Mouse (Mus musculus): ENCODE measurements around the gene E130116L18Rik.

E130116L18Rik gene

GRCm38 (mm10) chr5:25190521-25190920 lies 32.4 kb downstream of the E130116L18Rik start:
- TF ChIP-seq GATA4 (IDR thresholded peaks at IDR 0.05; ENCODE audit: insufficient replicate concordance, low read length): no peak

- TF ChIP-seq GATA4 (IDR thresholded peaks at IDR 0.05; ENCODE audit: insufficient replicate concordance, low read length): no peak
Observed at GRCm38 (mm10) chr5:25188802-25189201, 34.2 kb downstream of the E130116L18Rik start.

- no peak for TF ChIP-seq GATA4 (IDR thresholded peaks at IDR 0.05; ENCODE audit: insufficient replicate concordance, low read length)
Observed at GRCm38 (mm10) chr5:25187727-25188126, 35.2 kb downstream of the E130116L18Rik start.

GRCm38 (mm10) chr5:25184594-25184993 lies 38.4 kb downstream of the E130116L18Rik start:
- TF ChIP-seq GATA4 (IDR thresholded peaks at IDR 0.05; ENCODE audit: insufficient replicate concordance, low read length): no peak

- TF ChIP-seq GATA4 (IDR thresholded peaks at IDR 0.05; ENCODE audit: insufficient replicate concordance, low read length): no peak
Observed at GRCm38 (mm10) chr5:25183595-25183994, 39.4 kb downstream of the E130116L18Rik start.

GRCm38 (mm10) chr5:25181004-25181531 lies 41.9 kb downstream of the E130116L18Rik start, which contains the start of gene Galntl5:
TSS of gene Galntl5 (plus strand) at chr5:25181460.
- no peak for TF ChIP-seq GATA4 (IDR thresholded peaks at IDR 0.05; ENCODE audit: insufficient replicate concordance, low read length)

GRCm38 (mm10) chr5:25179936-25180488 lies 42.9 kb downstream of the E130116L18Rik start:
- no peak for TF ChIP-seq GATA4 (IDR thresholded peaks at IDR 0.05; ENCODE audit: insufficient replicate concordance, low read length)

- no peak for TF ChIP-seq GATA4 (IDR thresholded peaks at IDR 0.05; ENCODE audit: insufficient replicate concordance, low read length)
Observed at GRCm38 (mm10) chr5:25179284-25179683, 43.7 kb downstream of the E130116L18Rik start.

Measured in liver, adult (tissue).